Comparison of ENCODE assay signal across 10 mouse cellular contexts in the genomic region with DNA sequence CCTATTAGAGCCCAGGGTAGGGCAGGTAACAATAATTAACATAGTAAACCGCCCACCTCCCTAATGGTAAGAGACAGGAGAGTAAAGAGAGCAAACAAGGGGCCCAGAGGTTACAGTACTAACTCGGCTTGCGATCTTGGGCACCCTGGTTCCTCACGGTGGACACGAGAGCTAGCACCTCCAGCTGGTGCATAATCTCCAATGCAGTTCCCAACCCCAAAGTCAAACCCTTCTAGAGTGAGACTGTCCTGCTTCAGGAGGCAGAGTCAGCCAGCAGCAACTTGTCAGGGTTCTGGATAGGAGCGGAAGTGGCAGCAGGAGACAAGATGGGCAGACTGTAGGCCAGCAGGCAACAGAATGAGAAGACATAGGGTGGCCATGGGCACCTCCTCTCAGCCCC. TPM values are rescaled to one million over a fixed set of nuclear protein-coding genes. Genes with fewer than 3 reads are reported as not detected.
A peak's percentile ranks its signal among the peaks of the same experiment; 100 is the strongest.
DNase-seq lines count a peak whose midpoint lies in the region; ATAC-seq and TF ChIP-seq lines count a peak whose summit lies in the region.
"Had no signal": no experiment of that assay in that cellular context is flagged by ENCODE, and none has a peak within 500 bp of the region (broad histone marks: within the 10 kb centered on the region; RNA-seq: fewer than 3 reads in every experiment).

No protein-coding gene starts in this region.

- H3K27ac ChIP-seq in forebrain, embryonic 12.5 days = no peak overlapping the region
- H3K27ac ChIP-seq in forebrain, embryonic 14.5 days (ENCODE audit: low read depth, low read length) = no peak overlapping the region
- H3K27ac ChIP-seq in lung, embryonic 14.5 days (ENCODE audit: low read depth) = no peak overlapping the region
- no peak overlapping the region for H3K27ac ChIP-seq in hindbrain, embryonic 14.5 days
- H3K27ac ChIP-seq in neural tube, embryonic 12.5 days = no peak overlapping the region

- no peaks in the 10 kb centered on the region for H3K36me3 ChIP-seq in forebrain, embryonic 12.5 days (replicated peaks)
- no peaks in the 10 kb centered on the region for H3K36me3 ChIP-seq in forebrain, embryonic 14.5 days (ENCODE audit: control insufficient read depth, insufficient read depth, low read length)
- H3K36me3 ChIP-seq in lung, embryonic 14.5 days (ENCODE audit: insufficient read depth) = no peaks in the 10 kb centered on the region
- H3K36me3 ChIP-seq in hindbrain, embryonic 14.5 days (replicated peaks; ENCODE audit: control insufficient read depth, insufficient read depth) = no peaks in the 10 kb centered on the region
- H3K36me3 ChIP-seq in neural tube, embryonic 12.5 days = no peaks in the 10 kb centered on the region

- ATAC-seq in forebrain, embryonic 12.5 days (ENCODE audit: low FRiP score) = no peak
- ATAC-seq in forebrain, embryonic 14.5 days = no peak
- no peak for ATAC-seq in lung, embryonic 14.5 days (ENCODE audit: insufficient read depth)
- ATAC-seq in hindbrain, embryonic 14.5 days (ENCODE audit: low FRiP score) = no peak
- no peak for ATAC-seq in neural tube, embryonic 12.5 days (ENCODE audit: low FRiP score, low read depth)
- ATAC-seq: activated CD4-positive, CD25-positive, alpha-beta regulatory T cell, adult 4 months had no signal

- H3K27me3 ChIP-seq in forebrain, embryonic 12.5 days = peaks cover 29% of the 10 kb centered on the region
- H3K27me3 ChIP-seq in forebrain, embryonic 14.5 days (replicated peaks; ENCODE audit: control insufficient read depth, insufficient read depth, low read length) = peaks cover 5% of the 10 kb centered on the region; the same call in 1 of the 2 replicates
- H3K27me3 ChIP-seq in lung, embryonic 14.5 days (ENCODE audit: insufficient read depth, low read length) = peaks cover 30% of the 10 kb centered on the region
- peaks cover 27% of the 10 kb centered on the region; the same call in 1 of the 2 replicates for H3K27me3 ChIP-seq in hindbrain, embryonic 14.5 days (ENCODE audit: control insufficient read depth, insufficient read depth, low read length)
- peaks cover 18% of the 10 kb centered on the region for H3K27me3 ChIP-seq in neural tube, embryonic 12.5 days (replicated peaks)

- no peak overlapping the region for H3K4me3 ChIP-seq in forebrain, embryonic 12.5 days (replicated peaks)
- no peak overlapping the region for H3K4me3 ChIP-seq in forebrain, embryonic 14.5 days (ENCODE audit: low read depth, low read length)
- no peak overlapping the region; the same call in 1 of the 2 replicates for H3K4me3 ChIP-seq in lung, embryonic 14.5 days (ENCODE audit: low read depth, low read length)
- peak overlapping the region; percentile 49; the same call in 1 of the 2 replicates for H3K4me3 ChIP-seq in hindbrain, embryonic 14.5 days (replicated peaks; ENCODE audit: low read length)
- no peak overlapping the region for H3K4me3 ChIP-seq in neural tube, embryonic 12.5 days

- H3K4me2 ChIP-seq in forebrain, embryonic 12.5 days = peak overlapping the region; percentile 84
- H3K4me2 ChIP-seq in forebrain, embryonic 14.5 days (ENCODE audit: low read length) = no peak overlapping the region; the same call in 1 of the 2 replicates
- peak overlapping the region; percentile 80 for H3K4me2 ChIP-seq in lung, embryonic 14.5 days
- H3K4me2 ChIP-seq in hindbrain, embryonic 14.5 days (replicated peaks) = peak overlapping the region; percentile 95
- H3K4me2 ChIP-seq in neural tube, embryonic 12.5 days (replicated peaks) = peak overlapping the region; percentile 92; the same call in 1 of the 2 replicates

- WGBS in forebrain, embryonic 12.5 days = 83% methylated on average over 6 of the region's 6 CpGs
- WGBS in forebrain, embryonic 14.5 days = 86% methylated on average over 6 of the region's 6 CpGs
- WGBS in lung, embryonic 14.5 days = 66% methylated on average over 6 of the region's 6 CpGs
- WGBS in hindbrain, embryonic 14.5 days = 88% methylated on average over 6 of the region's 6 CpGs
- 78% methylated on average over 6 of the region's 6 CpGs for WGBS in neural tube, embryonic 12.5 days

- H3K4me1 ChIP-seq in forebrain, embryonic 12.5 days = peaks cover 16% of the 10 kb centered on the region
- H3K4me1 ChIP-seq in forebrain, embryonic 14.5 days (ENCODE audit: control insufficient read depth, insufficient read depth, low read length) = peaks cover 5% of the 10 kb centered on the region
- no peaks in the 10 kb centered on the region for H3K4me1 ChIP-seq in lung, embryonic 14.5 days (ENCODE audit: insufficient read depth)
- H3K4me1 ChIP-seq in hindbrain, embryonic 14.5 days (replicated peaks; ENCODE audit: control insufficient read depth, insufficient read depth, low read length) = no peaks in the 10 kb centered on the region; the same call in 1 of the 2 replicates
- peaks cover 12% of the 10 kb centered on the region for H3K4me1 ChIP-seq in neural tube, embryonic 12.5 days

- no peak for DNase-seq in forebrain, embryonic 14.5 days (ENCODE audit: low spot score)
- no peak for DNase-seq in lung, embryonic 14.5 days
- DNase-seq in lung, postnatal 25 days (ENCODE audit: low spot score) = no peak
- DNase-seq in hindbrain, embryonic 14.5 days (ENCODE audit: low spot score) = no peak
- no peak for DNase-seq in cerebellum, adult 18-20 months
- DNase-seq in right cerebral cortex, postnatal 4 days = no peak
- DNase-seq: thymus, postnatal 4 days had no signal

- no peak overlapping the region for H3K9ac ChIP-seq in forebrain, embryonic 12.5 days
- no peak overlapping the region for H3K9ac ChIP-seq in forebrain, embryonic 14.5 days (ENCODE audit: low read length)
- H3K9ac ChIP-seq in lung, embryonic 14.5 days = no peak overlapping the region
- no peak overlapping the region for H3K9ac ChIP-seq in hindbrain, embryonic 14.5 days
- H3K9ac ChIP-seq in neural tube, embryonic 12.5 days = no peak overlapping the region

- TF ChIP-seq CTCF in lung, embryonic 14.5 days (IDR thresholded peaks at IDR 0.05; ENCODE audit: low read depth) = no peak

- no peaks in the 10 kb centered on the region for H3K9me3 ChIP-seq in forebrain, embryonic 12.5 days
- H3K9me3 ChIP-seq in forebrain, embryonic 14.5 days (replicated peaks; ENCODE audit: control insufficient read depth, low read length) = no peaks in the 10 kb centered on the region
- H3K9me3 ChIP-seq in lung, embryonic 14.5 days (ENCODE audit: low read depth, low read length) = no peaks in the 10 kb centered on the region
- H3K9me3 ChIP-seq in hindbrain, embryonic 14.5 days (ENCODE audit: control insufficient read depth, low read length) = no peaks in the 10 kb centered on the region
- no peaks in the 10 kb centered on the region for H3K9me3 ChIP-seq in neural tube, embryonic 12.5 days

RNA-seq across cellular contexts. Expression of a gene that starts 1.9 kb away (rescaled TPM):
- 44.2 and 45.3 TPM in 2 replicates for polyA plus RNA-seq in forebrain, embryonic 12.5 days (2016; fragmentation: Nextera tagmentation; extraction: Ambion mirVana)
- 77.8 and 85.5 TPM in 2 replicates for polyA plus RNA-seq in forebrain, embryonic 14.5 days (2014; fragmentation: Nextera tagmentation; extraction: Ambion mirVana)
- 128 TPM in 2 replicates for polyA plus RNA-seq in lung, embryonic 14.5 days (2014; fragmentation: Nextera tagmentation; extraction: Ambion mirVana)
- 93.6 and 110 TPM in 2 replicates for polyA plus RNA-seq in hindbrain, embryonic 14.5 days (2014; fragmentation: Nextera tagmentation; extraction: Ambion mirVana)
- polyA plus RNA-seq in neural tube, embryonic 12.5 days (2016; fragmentation: Nextera tagmentation; extraction: Ambion mirVana) = 44.3 and 51.1 TPM in 2 replicates

RNA-seq across cellular contexts. Expression of a gene that starts 53.9 kb away (rescaled TPM):
- 7.9 and 10.3 TPM in 2 replicates for polyA plus RNA-seq in forebrain, embryonic 12.5 days (2016; fragmentation: Nextera tagmentation; extraction: Ambion mirVana)
- 8.7 and 8.8 TPM in 2 replicates for polyA plus RNA-seq in forebrain, embryonic 14.5 days (2014; fragmentation: Nextera tagmentation; extraction: Ambion mirVana)
- polyA plus RNA-seq in lung, embryonic 14.5 days (2014; fragmentation: Nextera tagmentation; extraction: Ambion mirVana) = 17.7 and 20.4 TPM in 2 replicates
- polyA plus RNA-seq in hindbrain, embryonic 14.5 days (2014; fragmentation: Nextera tagmentation; extraction: Ambion mirVana) = 13.1 and 14.2 TPM in 2 replicates
- 10.1 and 12.3 TPM in 2 replicates for polyA plus RNA-seq in neural tube, embryonic 12.5 days (2016; fragmentation: Nextera tagmentation; extraction: Ambion mirVana)
